Mouse (Mus musculus): ENCODE results near the gene BC067074.

Gene BC067074

DNA sequence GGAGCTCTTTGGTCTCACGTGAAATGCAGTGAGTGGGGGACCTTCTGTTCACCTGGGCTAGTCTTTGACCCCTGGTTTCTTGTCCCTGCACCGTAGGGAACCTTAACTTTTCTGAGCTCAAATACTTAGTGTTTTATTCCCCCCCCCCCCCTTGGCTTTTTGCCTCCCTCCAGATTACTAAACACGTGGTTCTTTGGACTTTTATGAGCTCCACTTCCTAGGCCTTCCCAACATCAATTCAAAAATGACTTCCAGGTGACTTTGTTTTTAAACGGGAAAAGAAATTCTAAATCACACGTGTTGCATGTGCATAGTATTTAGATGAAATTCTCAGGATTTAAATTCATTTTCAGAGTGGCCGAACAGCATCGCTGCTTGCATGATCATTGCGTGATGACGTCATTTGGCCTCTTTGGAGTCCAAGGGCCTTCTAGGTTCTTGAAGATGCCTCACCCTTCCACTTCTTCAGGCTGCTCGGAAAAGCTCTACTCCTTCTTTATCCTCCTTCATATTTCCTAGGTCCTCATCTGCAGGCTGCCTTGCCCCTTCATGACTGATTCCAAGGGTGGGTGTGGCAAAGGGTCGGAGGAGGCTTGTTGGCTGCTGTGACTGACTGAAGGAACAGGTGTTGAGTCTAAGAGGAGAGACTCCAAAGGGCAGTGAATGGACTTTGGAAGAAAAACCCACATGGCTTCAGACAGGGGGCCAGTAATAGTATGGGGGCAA is 911 bp downstream of the BC067074 start:
- no peak for TF ChIP-seq GATA4 (IDR thresholded peaks at IDR 0.05; ENCODE audit: insufficient replicate concordance, low read length)

DNA sequence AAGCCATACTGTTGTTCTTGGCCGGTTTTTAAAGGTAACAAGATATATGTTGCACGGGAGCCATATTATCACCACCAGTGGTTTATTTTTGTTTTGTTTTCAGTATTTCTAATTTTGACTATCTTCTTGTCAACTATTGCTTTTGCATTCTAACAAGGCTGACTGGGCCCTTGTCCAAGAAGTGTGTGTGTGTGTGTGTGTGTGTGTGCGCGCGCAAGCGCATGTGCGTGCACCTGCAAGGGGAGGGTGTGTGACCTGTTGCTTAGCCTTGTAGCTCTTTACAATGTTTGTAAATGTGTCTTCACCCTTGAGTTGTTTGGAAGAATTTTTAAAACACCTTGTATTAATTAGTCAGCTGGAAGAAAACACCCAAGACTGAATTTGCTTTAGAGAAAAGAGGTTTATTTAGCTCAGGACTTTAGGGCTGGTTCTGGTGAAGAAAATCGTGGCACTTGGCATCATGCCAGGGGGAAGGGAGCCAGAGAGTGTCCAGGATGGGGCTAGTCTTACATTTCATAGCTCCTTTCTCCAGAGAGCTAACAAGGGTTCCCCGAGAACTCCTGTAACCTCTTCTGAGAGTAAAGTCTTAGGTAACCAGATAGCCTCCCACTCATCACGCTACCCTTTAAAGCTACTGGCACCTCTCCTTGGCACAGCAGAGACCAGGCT is 3.0 kb downstream of the BC067074 start:
- TF ChIP-seq GATA4 (IDR thresholded peaks at IDR 0.05; ENCODE audit: insufficient replicate concordance, low read length) = no peak

DNA sequence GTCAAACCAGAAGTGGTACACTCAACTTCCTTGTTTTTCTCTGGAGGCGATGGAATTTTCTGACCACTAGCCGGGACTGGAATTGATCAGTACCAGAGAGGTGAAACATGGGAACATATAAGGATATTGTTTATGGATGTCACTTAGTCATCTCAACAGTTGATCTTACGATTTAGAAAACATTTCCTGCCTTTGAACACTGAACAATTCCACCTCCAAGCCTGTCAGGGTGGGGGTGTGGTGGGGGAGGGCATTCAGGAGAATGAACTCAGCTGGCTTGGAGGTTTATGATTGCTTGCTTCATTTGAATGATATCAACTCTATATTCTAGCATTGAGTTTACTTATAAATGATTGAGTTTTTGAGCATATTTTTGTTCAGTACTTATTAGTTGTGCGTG is 13.6 kb downstream of the BC067074 start:
- no peak for TF ChIP-seq GATA4 (IDR thresholded peaks at IDR 0.05; ENCODE audit: insufficient replicate concordance, low read length)

DNA sequence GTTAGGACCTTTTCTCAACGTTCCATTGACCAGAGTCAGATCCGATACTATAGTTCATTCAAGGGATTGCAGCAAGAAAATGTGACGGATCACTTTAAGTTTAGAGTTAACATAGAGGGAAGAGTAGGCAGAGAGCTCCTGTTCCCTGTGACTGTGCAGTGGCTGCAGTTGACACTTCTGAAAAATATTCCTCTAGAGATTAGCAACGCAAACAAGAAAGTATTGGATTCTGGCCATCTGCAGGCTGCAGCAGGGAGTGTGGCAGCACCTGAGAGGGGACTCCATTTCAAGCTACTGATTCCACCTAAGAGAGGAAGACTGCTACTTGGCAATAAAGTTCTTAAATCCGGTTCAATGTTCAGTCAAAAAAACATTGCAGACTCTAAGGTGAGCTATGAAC is 26.6 kb downstream of the BC067074 start:
- no peak for TF ChIP-seq GATA4 (IDR thresholded peaks at IDR 0.05; ENCODE audit: insufficient replicate concordance, low read length)

DNA sequence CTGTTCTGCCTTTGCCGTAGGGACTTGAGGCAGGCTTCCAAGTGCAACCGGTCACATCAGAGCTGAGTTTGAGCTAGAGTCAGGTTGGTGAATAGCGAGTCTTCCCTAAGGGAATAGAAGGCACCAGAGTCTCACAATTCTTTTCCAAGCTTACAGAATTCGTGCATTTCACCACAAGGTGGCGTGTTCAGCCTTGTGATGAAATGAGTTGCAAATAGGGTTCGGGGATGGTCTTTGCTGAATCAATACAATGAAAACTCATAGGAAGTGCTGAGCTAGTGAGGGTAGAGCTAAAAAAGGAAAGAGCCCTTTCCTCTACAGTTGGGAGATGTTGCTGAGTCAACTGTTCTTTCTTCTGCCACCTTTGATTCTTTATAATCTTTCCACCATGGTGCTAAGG is 29.0 kb downstream of the BC067074 start:
- TF ChIP-seq GATA4 (IDR thresholded peaks at IDR 0.05; ENCODE audit: insufficient replicate concordance, low read length) = no peak

DNA sequence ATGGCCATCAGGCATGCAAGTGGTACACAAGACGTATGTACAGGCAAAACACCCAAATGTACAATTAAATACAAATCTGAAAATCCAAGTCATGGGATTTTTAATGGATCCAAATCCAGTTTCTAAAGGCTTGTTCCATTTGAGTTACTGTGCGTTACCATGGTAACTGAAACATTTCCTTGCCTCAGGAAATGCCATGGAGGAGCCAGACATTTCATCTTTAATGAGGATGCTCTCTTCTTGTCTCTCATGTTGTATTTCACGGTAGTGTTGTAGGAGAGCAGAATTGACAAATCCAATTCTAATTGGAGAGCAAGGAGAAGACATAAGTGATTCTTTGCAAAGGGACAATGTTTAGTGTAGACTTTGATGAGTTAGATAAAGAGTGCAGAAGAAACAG is 31.3 kb downstream of the BC067074 start:
- no peak for TF ChIP-seq GATA4 (IDR thresholded peaks at IDR 0.05; ENCODE audit: insufficient replicate concordance, low read length)

DNA sequence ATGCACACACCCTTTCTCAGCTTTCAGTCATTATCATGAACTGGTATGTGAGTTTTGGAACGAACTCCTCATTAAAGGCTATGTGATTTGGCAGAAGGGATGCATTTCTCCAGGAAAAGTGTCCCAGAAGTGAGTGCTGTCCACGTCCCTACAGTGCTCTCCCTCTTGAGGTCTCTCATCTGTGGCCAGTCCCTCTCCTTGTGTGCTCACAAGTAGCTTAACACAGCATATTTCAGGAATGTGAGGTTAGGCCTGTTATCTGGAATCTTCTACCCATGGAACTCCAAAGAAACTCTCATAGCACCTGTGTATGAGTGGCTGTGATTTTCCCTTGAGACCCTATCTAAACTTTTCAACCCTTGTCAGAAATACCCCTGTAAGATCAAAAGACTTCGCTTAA is 32.7 kb downstream of the BC067074 start:
- TF ChIP-seq GATA4 (IDR thresholded peaks at IDR 0.05; ENCODE audit: insufficient replicate concordance, low read length) = no peak

DNA sequence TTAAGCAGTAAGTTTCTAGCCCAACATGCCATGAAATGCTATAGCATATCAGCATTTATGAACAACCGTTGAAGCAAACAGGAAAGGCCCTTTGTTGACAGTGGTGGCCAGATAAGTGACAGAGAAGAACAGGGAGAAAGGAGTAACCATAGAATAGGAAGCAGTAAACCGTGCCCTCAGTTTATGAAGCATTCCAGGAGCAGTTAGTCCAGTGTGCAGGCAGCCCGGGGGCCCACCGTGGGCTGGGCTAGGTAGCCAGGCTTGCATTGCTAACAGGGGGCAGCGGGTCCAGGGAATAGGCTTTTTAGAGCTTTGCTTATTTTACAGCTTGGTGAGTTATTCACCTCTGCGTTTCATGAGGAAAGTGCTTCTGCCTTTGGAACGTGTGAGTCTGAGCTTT is 39.3 kb downstream of the BC067074 start:
- TF ChIP-seq GATA4 (IDR thresholded peaks at IDR 0.05; ENCODE audit: insufficient replicate concordance, low read length) = no peak

DNA sequence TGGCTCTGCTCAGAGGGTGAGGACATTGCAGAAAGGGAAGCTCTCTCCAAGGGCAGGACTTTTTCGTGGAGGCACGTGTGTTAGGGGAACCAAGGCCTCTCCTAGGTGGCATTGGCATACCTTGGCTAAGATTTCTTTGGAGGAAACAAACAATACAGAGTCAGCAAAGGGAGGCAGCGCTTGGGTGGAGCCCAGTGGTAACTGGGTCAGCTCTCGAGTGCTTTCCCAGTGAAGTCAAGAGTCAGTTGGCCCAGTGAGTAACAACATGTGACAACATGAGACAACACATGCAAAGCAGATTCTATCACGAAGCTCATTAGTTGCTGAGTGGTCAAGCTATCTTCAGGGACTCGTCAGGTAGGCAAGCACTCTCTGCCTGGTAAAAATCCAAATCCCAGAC is 40.4 kb downstream of the BC067074 start:
- TF ChIP-seq GATA4 (IDR thresholded peaks at IDR 0.05; ENCODE audit: insufficient replicate concordance, low read length) = no peak

DNA sequence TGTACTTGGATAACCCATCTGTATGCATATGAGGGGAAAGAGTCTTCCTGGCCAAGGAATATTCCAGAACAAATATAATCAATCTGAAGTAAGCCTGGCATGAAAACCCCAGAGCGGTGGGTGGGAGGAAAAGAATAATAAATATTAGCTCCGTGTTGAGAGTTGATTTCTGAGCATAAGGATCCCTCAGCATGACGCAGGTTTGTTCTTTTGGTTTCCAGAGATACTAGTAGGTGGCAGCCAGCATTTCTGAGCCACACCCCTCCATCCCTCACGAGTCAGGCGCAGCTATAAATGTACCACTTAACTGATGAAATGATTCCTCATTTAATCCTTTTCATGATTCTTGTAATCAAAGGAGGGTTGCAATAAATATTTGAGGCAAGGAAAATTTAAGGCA is 41.0 kb downstream of the BC067074 start:
- TF ChIP-seq GATA4 (IDR thresholded peaks at IDR 0.05; ENCODE audit: insufficient replicate concordance, low read length) = no peak

DNA sequence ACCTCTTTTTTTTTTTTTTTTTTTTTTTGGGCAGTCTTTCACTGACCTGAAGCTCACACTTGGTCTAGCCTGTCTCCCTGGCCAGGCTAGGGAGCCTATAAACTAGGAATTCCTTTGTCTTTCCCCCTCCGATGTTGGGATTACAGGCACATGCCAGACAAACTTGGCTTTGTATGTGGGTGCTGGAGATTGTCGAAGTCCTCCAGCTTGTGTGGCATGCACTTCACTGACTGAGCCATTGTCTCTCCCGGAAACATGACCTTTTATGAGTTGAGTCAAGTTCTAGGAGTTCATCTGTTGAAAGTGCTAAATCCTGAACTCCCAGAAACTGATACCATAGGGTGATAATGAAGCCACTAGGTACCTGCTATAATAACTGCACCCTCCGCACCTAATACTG is 41.8 kb downstream of the BC067074 start:
- no peak for TF ChIP-seq GATA4 (IDR thresholded peaks at IDR 0.05; ENCODE audit: insufficient replicate concordance, low read length)

DNA sequence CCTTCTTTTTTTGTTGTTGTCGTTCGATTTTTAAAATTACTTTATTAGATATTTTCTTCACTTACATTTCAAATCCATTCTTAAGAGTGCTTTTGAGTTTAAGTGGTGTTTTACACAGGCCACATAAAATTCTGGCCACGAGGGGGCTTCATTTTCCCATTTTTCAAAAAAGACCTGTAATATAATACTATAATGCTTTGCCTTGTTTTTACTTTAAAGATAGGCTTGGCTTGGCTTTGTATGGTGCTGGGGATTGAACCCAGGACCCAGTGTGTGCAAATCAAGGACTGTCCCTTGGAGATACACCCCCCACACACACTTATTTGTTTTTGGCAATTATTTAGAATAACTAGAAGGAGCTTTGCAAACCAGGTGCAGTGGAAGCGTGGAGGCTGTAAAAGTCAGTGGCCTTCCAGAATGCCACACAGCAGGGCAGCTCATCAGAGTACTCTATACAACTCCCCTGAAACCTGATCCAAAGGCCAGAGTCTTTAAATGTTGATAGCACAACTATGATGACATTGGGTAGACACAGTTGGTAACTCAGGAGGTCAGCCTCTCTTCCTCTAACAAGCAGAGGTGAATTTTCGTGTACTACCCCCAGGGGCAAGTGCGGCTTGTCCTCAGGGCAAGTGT is 44.4 kb downstream of the BC067074 start:
- TF ChIP-seq GATA4 (IDR thresholded peaks at IDR 0.05; ENCODE audit: insufficient replicate concordance, low read length) = no peak

DNA sequence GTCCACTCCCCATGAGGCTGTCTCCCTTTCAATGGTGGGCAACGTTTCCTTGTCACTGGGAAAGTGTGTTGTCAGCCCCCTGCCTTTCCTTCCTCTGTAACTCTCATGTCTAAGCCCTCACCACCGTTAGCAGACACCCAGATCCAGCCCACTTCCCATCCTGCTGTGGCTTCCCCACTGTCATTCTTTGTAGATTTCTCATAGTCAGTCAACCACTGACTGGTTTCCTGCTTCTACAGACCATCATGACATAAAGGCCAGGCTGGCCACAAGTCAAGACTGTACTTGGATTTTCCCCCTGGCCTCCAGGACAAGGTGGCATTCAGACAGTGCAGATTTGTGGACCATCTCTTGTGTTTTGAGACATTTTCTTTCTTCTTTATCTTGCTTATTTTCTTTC is 47.7 kb downstream of the BC067074 start:
- TF ChIP-seq GATA4 (IDR thresholded peaks at IDR 0.05; ENCODE audit: insufficient replicate concordance, low read length) = no peak

DNA sequence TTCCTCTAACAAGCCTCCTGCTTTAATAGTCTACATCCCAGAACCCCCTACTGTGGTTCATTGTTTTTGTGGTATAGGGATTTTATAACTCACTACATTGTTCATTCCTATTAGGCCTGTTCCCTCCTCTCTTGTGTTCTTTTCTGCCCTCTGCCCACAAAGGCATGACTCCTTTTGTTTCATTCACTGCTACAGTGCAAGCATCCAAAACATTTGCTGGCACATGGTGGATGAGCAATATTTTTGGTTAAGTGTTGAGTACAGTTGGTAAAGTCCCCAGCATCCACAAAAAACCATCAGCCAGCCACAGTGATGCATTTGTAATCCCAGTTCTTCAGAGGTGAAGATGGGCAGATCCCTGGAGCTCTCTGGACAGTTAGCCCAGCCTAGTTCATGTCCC is 48.2 kb downstream of the BC067074 start:
- TF ChIP-seq GATA4 (IDR thresholded peaks at IDR 0.05; ENCODE audit: insufficient replicate concordance, low read length) = no peak

DNA sequence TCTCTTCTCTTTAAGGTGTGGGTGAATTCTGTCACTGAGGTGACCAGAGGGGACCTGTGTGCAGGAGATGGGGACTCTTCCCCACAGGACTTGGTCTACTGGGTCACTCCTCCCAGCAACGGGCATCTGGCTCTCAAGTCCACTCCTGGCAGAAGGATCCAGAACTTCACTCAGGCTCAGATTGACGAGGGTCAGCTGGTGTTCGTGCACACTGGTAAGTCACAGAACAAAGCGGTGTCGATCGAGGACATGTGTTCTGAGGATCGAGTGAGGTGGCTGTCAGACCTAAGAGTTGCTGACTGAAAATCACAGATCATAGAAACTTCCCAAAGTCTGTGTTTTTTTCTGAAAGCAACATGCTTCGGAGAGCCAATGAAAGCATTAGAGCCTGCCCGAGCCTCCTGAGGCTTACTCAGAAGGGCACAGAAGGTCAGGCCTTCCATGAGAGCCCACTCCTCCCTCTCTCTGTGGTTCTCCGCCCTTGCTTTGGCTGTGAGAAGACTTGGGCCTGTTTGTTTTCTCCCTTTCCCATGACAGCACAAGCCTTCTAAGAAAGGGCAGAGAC is 49.5 kb downstream of the BC067074 start:
- no peak for TF ChIP-seq GATA4 (IDR thresholded peaks at IDR 0.05; ENCODE audit: insufficient replicate concordance, low read length)

Measured in liver, adult (tissue).